Mouse (Mus musculus): Measurements from ENCODE around the gene Dach1. TPM values are rescaled to one million over a fixed set of nuclear protein-coding genes. Genes with fewer than 3 reads are reported as not detected.
A peak's percentile ranks its signal among the peaks of the same experiment; 100 is the strongest.

The Dach1 gene
- 1 to 10 TPM; 5.4 to 6.1 TPM for total RNA-seq (2021)
- long read RNA-seq, experiment 1, full-length matches to known transcripts = 1 of 1 reads
- long read RNA-seq, experiment 1, partial matches to known transcripts = 0 of 1 reads
- long read RNA-seq, experiment 1, other reads (novel, unspliced or antisense) = 0 of 1 reads
- long read RNA-seq, experiment 2, partial matches to known transcripts = 0 of 1 reads
- long read RNA-seq, experiment 2, other reads (novel, unspliced or antisense) = 1 of 1 reads

DNA sequence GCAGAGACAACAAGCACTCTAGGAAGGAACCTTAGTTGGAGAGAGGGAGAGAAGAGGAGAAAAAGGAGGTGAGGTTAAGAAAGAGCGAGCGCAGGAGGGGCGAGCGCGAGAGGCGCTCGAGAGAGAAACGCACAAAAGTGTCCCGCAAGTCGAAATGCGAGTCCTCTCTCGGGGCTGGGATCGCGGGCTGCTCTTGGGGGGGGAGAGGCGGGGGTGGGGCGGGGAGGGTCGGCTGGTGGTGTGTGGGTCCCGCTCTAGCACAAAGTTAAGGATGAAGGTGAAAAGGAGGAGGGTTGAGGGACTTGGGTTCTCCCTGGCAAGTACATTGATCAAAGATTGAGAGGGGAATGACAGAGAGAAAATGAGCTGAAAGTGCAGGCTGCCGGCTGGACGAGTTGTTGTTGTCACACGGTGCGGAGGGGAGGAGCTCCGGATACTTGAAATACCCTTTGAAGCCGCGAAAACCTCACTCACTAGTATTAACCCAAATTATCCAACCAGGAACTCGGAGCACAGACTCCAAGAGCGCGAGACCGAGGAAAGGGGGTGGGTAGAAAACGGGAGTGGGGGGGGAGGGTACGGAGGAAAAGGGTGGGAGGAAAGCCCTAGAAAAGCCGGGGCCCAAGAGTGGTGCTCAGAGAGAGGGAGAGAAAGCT is at the start of gene Dach1:
Gene Dach1, minus strand, starts transcription at position 345 of the 656 bp plus-strand sequence.
- DNase-seq (ENCODE audit: low spot score in 2 of 2) = peak in 1 of 2 experiments; percentile 36

DNA sequence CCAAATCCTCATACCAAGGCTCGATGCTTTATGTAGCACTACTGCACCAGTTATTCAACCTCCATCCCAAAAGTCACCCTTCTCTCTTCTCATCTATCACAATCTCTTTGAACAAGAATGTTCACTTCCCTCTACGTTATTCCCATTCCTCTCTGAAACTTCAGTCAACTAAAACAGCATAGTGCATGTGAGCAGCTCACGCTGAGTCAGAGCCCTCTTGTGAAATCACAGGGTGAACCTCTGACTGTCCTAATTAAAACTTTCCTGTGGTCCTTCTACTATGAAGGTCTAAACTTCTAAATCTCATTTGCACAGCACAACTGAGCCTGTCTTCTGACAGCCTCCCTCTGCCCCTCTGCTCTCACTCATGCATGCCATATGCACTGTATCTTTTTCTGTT is 30.5 kb upstream of the Dach1 start:
- DNase-seq (ENCODE audit: low spot score in 2 of 2) = no peak

DNA sequence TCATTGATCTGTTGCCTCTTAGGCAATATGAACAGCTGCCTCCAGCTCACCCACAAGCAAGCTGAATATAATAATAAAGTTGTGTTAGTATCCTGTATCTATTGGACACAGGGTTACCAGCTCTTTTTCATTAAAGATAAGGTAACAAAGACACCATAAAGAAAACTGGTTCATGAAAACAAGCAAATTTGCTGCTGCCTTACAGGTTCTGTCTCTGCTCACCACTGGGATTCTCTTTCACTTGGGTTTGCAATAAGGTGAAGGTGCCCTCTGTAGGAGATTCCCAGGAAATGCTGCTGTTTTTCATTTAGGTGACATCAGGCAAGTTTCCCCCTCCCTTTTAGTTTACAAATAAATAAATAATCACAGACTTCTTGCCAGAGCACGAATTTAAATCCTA is 12.0 kb upstream of the Dach1 start:
- peak in 1 of 2 experiments; percentile 46 for DNase-seq (ENCODE audit: low spot score in 2 of 2)

DNA sequence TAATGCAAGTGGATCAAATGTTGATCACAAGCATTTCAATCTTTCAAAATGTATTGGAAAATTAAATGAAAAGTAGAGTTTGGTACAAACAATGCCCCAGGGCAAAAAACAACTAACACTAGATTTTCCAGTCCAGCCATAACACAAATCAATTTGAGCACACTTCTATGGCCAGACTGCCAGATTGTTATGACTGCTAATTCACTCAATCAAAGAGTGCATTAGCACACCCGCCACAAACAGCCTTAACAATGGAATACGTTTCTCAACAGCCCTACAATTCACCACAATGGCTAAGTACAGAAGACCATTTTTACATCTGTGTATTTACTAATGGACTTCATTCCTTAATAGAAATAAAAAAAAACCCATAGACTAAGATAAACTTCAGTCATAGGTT is 4.3 kb upstream of the Dach1 start:
- no peak for DNase-seq (ENCODE audit: low spot score in 2 of 2)

GRCm38 (mm10) chr14:98172394-98172905 is 2.9 kb upstream of the Dach1 start:
- DNase-seq (ENCODE audit: low spot score in 2 of 2) = no peak

DNA sequence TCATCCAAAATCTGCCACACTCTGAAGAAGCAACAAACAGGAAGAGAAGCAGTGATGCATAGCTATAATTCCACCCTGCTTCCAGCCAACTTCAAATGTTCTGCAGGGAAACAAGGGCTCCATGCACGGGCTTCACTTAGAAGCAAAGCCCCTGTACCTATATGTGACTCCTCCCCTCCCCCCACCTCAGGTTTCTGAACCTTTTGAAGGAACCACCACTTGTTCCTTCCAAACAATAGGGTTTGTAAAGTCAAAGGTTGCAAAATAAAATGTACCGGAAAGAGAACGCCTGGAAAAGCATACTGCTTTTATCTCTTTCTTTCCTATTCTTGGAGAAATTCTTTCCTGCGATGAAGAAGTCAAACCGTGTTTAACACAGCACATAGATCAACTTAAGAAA is 2.3 kb upstream of the Dach1 start:
- DNase-seq (ENCODE audit: low spot score in 2 of 2) = no peak

DNA sequence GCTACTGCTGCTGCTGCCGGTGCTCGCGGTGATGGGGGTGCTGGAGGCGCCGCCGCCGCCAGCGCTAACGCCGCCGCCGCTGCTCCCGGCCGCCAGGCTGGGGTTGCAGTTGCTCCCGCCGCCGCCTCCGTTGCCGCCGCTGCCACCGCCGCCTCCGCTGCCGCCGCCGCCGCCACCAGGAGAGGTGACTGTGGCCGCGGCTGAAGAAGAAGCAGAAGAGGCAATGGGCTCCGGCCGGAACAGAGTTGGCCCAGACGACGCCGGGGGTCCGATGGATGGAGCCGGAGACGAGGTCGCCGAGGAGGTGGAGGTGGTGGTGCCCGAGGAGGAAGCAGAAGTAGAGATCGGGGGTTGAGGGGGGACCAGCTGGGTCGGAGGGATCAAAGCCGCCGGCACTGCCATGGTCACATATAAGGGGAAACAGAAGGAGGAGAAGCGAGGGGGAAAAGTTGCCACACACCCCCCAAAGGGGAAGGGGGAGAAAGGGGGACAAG is 610 bp downstream of the Dach1 start:
- no peak for DNase-seq (ENCODE audit: low spot score in 2 of 2)

DNA sequence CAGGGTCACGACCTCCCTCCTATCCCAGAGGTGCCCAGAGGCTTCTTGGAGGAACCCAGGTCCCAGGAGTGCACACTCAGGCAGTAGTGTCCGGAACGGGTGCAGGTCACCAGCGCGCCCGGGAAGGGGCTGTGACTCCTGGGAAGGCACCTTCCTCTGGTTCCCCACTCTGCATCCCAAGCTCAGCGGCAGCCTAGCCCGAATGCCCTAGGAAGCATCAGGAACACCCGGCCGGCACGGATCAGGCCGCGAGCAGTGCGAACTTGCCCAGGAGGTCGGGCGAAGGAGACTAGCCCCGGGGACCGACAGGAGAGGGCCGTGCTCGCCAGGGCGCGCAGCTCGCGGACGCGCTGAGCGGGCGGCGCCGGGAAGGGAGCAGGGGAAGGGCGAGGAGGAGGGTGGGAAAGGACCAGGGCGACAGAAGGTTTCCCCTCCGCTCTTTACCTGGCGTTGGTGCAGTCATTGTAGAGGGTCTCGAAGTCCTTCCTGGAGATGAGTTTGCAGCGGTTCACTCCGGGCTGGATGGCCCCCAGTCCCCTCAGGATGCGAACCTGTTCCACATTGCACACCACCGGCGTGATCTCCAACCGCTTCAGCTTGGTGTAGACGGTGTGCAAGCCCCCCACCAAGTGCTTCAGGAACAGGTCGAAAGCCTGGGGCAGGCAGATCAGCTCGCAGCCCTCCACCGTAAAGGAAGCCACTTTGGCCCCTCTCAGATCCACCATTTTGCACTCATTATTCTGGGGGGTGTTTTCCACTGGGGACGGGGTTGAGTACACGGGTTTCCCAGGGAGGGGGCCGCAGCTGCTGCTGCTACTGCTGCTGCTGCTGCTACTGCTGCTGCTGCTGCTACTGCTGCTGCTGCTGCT is 1.3 kb downstream of the Dach1 start:
- DNase-seq (ENCODE audit: low spot score in 2 of 2) = peak in 1 of 2 experiments; percentile 41

GRCm38 (mm10) chr14:98167186-98168038 is 2.2 kb downstream of the Dach1 start:
- no peak for DNase-seq (ENCODE audit: low spot score in 2 of 2)

- DNase-seq (ENCODE audit: low spot score in 2 of 2) = no peak
Observed at GRCm38 (mm10) chr14:98166318-98166976, 3.1 kb downstream of the Dach1 start.

- no peak for DNase-seq (ENCODE audit: low spot score in 2 of 2)
Observed at GRCm38 (mm10) chr14:98156753-98157152, 12.8 kb downstream of the Dach1 start.

- DNase-seq (ENCODE audit: low spot score in 2 of 2) = no peak
Observed at GRCm38 (mm10) chr14:98155725-98156392, 13.7 kb downstream of the Dach1 start.

- DNase-seq (ENCODE audit: low spot score in 2 of 2) = no peak
Observed at GRCm38 (mm10) chr14:98154832-98155422, 14.6 kb downstream of the Dach1 start.

DNA sequence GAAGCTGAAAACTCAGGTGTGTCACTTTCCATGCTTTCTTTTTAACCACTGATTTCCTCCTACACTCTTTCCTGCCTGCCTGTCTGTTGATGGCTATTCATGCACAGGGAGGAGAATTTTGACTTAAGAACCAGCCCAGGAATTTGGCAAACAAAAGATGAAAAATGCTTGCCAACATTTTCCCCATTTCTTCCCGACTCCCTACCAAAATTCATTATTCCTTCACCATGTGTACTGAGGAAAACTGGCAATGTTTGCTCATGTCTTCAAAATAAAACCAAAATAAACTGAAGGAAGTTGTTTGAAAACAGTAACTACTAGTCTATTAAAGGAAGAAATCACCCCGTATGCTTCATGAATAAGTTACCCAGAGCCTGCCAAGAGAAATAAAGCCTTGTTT is 27.8 kb downstream of the Dach1 start:
- DNase-seq (ENCODE audit: low spot score in 2 of 2) = no peak

DNA sequence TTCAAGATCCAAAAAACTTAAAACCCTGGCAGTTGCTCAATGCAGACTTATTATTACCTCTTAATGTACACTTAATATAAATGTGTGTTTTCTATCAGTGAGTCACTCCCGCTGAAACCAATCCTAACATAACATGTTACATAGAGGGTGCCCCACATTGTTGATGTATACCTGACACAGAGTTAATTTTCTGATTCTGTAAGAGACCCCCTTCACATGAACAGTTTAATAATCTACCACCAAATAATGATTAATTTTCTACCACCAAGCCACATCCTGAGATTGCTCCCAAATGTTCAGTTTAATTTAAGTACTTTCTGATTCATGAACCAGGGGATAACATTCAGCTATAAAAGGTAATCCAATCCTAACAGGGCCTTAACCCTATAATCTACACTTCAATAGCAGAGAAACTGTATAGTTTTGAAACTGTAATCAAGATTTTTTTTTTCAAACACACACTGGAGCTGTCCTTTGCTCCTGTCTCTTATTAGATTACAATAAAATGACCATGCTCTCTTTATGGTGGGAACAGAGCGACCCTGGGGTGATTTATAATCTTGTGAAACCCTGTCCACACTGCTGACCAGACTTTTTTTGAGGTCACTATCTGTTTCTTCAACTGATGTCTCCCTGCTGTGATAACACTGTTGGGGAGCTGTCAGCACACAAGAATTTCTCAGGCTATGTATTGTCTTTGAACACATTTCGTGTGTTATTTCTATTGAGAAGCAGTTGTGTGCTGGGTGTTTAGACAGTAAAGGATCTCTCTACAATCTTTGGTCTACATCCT is 30.5 kb downstream of the Dach1 start:
- no peak for DNase-seq (ENCODE audit: low spot score in 2 of 2)

GRCm38 (mm10) chr14:98134546-98134945 is 35.0 kb downstream of the Dach1 start:
- peak in 1 of 2 experiments; percentile 15 for DNase-seq (ENCODE audit: low spot score in 2 of 2)

DNA sequence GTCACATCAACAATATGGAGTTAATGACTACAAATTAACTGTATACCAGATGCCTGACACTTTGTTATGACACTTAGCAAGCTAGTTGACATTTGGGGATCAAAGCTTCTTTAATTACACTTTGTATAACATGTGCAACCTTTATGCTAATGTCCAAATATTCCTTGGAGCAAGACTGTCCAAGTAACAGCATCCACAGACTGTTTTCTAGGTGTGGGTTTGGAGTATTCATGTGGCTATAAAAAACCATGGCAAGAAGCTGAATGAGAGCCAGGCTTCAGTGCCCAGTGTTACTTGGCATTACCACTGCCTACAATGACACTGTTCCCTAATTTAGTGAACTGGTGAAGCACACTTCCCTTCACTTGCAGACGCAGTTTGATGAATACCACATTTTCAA is 46.5 kb downstream of the Dach1 start:
- DNase-seq (ENCODE audit: low spot score in 2 of 2) = no peak

GRCm38 (mm10) chr14:98116627-98117026 is 52.9 kb downstream of the Dach1 start:
- no peak for DNase-seq (ENCODE audit: low spot score in 2 of 2)
